24 mouse cellular contexts compared by ENCODE assay signal in the genomic region with DNA sequence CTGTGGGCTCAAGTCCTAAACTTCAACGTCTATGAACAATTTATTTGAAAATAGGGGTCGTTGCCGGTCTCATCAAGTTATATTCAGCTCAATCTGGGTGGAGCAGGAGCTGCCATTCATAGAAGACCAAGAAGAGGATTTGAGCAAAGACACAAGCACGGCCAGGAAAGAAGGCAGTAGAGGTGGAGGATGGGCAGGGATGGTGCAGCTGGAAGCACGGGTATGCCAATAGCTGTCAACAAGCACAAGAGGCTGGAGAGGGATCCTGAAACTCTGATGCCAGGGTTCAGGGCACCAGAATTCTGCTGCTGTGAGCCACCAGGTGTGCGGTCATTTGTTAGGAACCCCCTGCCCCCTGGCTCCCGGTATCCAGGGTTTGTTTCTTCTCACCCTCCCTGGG.
"Had no signal": no experiment of that assay in that cellular context is flagged by ENCODE, and none has a peak within 500 bp of the region (broad histone marks: within the 10 kb centered on the region; RNA-seq: fewer than 3 reads in every experiment).

No protein-coding gene starts in this region.

- H3K4me2 ChIP-seq: heart, embryonic 11.5 days; heart, embryonic 13.5 days; heart, embryonic 15.5 days; hindbrain, embryonic 13.5 days; hindbrain, embryonic 15.5 days; intestine, embryonic 15.5 days; limb, embryonic 12.5 days; liver, embryonic 11.5 days; liver, embryonic 13.5 days; liver, embryonic 15.5 days had no signal

- DNase-seq: gastrocnemius, postnatal 25 days; heart, adult 2 months; heart, postnatal 36 days; kidney, adult 18-20 months; kidney, adult 8-10 months; kidney, postnatal 10 days; kidney, postnatal 25 days; kidney, postnatal 4 days; liver; liver, embryonic 13.5 days; liver, postnatal 0 days had no signal

- H3K4me3 ChIP-seq: heart, adult 2 months; heart, embryonic 13.5 days; heart, embryonic 15.5 days; hindbrain, embryonic 13.5 days; hindbrain, embryonic 15.5 days; intestine, embryonic 15.5 days; layer of hippocampus, adult 2 months; limb, embryonic 10.5 days; limb, embryonic 12.5 days; liver, embryonic 13.5 days; liver, embryonic 15.5 days had no signal

- H3K9me3 ChIP-seq: heart, embryonic 13.5 days; heart, embryonic 15.5 days; hindbrain, embryonic 13.5 days; hindbrain, embryonic 15.5 days; intestine, embryonic 15.5 days; limb, embryonic 10.5 days; limb, embryonic 12.5 days; liver, embryonic 13.5 days; liver, embryonic 15.5 days had no signal

- H3K27ac ChIP-seq: heart, adult 2 months; heart, embryonic 13.5 days; heart, embryonic 15.5 days; hindbrain, embryonic 13.5 days; hindbrain, embryonic 15.5 days; intestine, embryonic 15.5 days; layer of hippocampus, adult 2 months; limb, embryonic 10.5 days; limb, embryonic 12.5 days; liver, embryonic 13.5 days; liver, embryonic 15.5 days had no signal

- H3K4me1 ChIP-seq: heart, embryonic 15.5 days; limb, embryonic 10.5 days; liver, embryonic 15.5 days had no signal

- H3K9ac ChIP-seq: heart, embryonic 13.5 days; heart, embryonic 15.5 days; hindbrain, embryonic 13.5 days; hindbrain, embryonic 15.5 days; intestine, embryonic 15.5 days; liver, embryonic 13.5 days; liver, embryonic 15.5 days; liver, postnatal 0 days had no signal

- ATAC-seq: inflammation-experienced regulatory T-cells, adult 6 months; intestine, embryonic 15.5 days; intestine, postnatal 0 days; liver, postnatal 0 days had no signal

- H3K27me3 ChIP-seq: heart, embryonic 13.5 days; heart, embryonic 15.5 days; hindbrain, embryonic 13.5 days; hindbrain, embryonic 15.5 days; intestine, embryonic 15.5 days; limb, embryonic 12.5 days; liver, embryonic 13.5 days; liver, embryonic 15.5 days had no signal

- H3K36me3 ChIP-seq: heart, embryonic 13.5 days; heart, embryonic 15.5 days; hindbrain, embryonic 13.5 days; hindbrain, embryonic 15.5 days; intestine, embryonic 15.5 days; limb, embryonic 10.5 days; limb, embryonic 12.5 days; liver, embryonic 13.5 days; liver, embryonic 15.5 days had no signal
